Mouse (Mus musculus): ENCODE results near the gene Capza2. TPM values are rescaled to one million over a fixed set of nuclear protein-coding genes. Genes with fewer than 3 reads are reported as not detected.

Capza2 gene
- polyA plus RNA-seq (2015; fragmentation: Nextera tagmentation; extraction: Ambion mirVana) = 213 and 260 TPM in 2 replicates

DNA sequence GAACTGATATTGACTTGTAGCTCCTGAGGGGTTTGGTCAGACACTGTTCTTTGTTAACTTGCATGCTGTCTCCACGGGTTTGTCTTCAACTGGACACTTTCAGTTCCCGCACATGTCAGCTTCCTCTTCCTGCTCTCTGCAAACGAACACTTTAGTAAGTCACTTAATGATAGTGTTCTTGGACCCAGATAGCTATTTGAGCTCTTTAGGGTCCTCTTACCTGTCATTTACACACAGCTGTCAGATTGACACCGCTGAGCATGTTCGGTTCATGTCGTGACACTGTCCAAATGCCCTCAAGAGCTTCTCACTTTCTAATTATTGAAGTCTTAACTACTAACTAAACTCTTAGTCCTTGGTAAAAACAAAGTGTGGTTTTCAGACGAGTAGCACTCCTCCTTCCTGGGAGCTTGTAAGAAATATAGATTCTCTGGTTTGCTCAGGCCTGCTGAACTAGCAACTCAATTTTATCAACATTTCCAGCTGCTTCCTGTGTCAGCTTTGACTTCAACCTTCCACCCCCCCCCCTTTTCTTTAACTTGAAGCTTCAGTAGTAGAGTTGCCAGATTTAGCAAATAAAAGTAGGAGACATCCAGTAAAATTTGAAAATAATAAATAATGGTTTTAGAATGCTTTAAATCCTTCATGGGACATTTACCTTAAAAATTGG is at the start of gene Capza2:
TSS of gene Capza2 (plus strand) at position 620 of the 670 bp plus-strand sequence.
- Histone ChIP-seq H3K4me1 (ENCODE audit: control insufficient read depth, insufficient read depth, low read length) (peaks cover 16% of the 10 kb centered on the region), H3K4me3 (ENCODE audit: low read length) (peak within 1 kb of the TSS; percentile 91), H3K9ac (ENCODE audit: low read length) (peak within 1 kb of the TSS; percentile 96), H3K36me3 (ENCODE audit: control insufficient read depth, insufficient read depth) (0 out of 2 replicates have a peak, but pooled peaks cover 2% of the 10 kb centered on the region), H3K9me3 (replicated peaks; ENCODE audit: control insufficient read depth, low read length) (peaks cover 2% of the 10 kb centered on the region; the same call in 1 of the 2 replicates), H3K4me2 (ENCODE audit: low read depth, low read length) (peak within 1 kb of the TSS; percentile 68), H3K27me3 (ENCODE audit: control insufficient read depth, insufficient read depth, low read length) (no peaks in the 10 kb centered on the region), H3K27ac (ENCODE audit: low read length) (peak within 1 kb of the TSS; percentile 98)
- ATAC-seq (replicated peaks; ENCODE audit: extremely low read depth, insufficient read depth, low FRiP score) = no peak
- 36% methylated on average over 7 of the region's 7 CpGs for WGBS

DNA sequence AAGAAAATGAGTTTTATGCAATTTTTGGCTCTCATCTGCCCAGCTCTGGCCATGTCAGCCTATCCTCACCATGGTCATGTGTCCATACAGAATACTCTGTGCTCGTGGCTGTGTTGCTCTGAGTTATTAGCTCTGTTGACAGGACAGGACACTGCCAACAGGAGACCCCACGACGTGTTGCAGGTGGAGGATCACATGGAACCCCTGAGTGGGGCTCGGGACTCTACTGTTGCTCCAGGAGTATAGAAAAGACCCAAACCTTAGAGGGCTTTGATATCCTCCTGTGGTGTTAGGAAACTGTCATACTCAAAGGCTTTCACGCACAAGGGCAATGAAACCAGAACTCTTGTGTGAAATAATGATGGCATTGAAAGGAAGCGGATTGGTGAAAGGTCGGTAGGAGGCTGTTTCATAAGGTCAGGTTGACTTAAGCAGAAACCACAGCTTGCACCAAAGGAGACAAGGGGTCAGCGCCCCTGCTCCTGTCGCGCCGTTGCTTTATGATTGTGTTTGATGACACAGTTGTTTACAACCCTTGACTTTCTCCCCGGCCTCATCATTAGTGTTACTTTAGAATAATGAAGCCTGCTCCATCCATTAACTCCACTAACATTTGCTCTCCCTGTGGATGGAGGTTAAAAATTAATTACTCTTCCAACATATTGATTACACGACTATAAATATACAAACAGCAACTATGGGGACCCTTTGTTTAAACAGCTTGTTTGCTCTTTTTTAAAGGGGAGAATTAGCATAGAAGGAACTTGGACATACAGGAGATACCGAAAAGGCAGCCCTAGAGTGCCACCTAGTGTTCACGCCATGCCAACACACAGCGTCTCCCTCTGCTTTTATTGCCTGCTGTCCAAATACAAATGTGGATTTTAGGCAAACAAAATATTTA is 46.7 kb upstream of the Capza2 start:
- H3K4me1 ChIP-seq (ENCODE audit: control insufficient read depth, insufficient read depth, low read length) = no peaks in the 10 kb centered on the region
- no peak overlapping the region for H3K4me2 ChIP-seq (ENCODE audit: low read depth, low read length)
- ATAC-seq (replicated peaks; ENCODE audit: extremely low read depth, insufficient read depth, low FRiP score) = no peak
- peaks cover 12% of the 10 kb centered on the region for H3K9me3 ChIP-seq (replicated peaks; ENCODE audit: control insufficient read depth, low read length)
- WGBS = 35% methylated on average over 16 of the region's 16 CpGs
- H3K36me3 ChIP-seq (ENCODE audit: control insufficient read depth, insufficient read depth) = no peaks in the 10 kb centered on the region
- no peak overlapping the region for H3K27ac ChIP-seq (ENCODE audit: low read length)
- H3K4me3 ChIP-seq (ENCODE audit: low read length) = no peak overlapping the region
- H3K9ac ChIP-seq (ENCODE audit: low read length) = no peak overlapping the region
- no peaks in the 10 kb centered on the region for H3K27me3 ChIP-seq (ENCODE audit: control insufficient read depth, insufficient read depth, low read length)

DNA sequence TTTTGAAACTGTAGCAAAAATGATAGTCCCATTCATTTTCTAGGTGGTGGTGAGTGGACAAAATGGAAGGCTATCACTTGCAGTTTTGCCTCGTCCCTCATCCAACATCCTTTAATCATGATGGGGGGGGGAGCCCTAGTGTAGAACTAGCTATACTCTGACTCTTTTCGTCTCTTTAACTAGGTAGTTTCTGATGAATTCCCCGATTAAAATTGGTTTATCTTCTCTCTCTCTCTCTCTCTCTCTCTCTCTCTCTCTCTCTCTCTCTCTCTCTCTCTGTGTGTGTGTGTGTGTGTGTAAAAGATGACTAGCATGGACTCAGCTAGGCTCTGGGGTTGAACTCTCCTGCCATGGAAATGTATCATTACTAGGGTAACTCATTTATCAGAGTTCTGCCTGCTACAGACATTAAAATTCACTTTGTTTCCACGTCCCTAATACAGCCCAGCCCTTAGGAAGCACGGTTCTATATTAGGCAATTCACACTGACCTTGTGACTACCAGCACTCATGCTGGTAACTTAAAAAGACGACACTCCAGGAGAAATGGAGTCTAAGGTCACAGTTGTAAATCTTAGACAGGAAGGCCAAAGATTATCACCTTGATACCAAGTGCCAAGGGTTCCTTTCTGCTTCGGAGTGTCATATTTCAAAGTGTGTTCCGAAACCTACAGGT is 45.9 kb upstream of the Capza2 start:
- H3K27me3 ChIP-seq (ENCODE audit: control insufficient read depth, insufficient read depth, low read length) = no peaks in the 10 kb centered on the region
- 44% methylated on average over 8 of the region's 8 CpGs for WGBS
- H3K9ac ChIP-seq (ENCODE audit: low read length) = no peak overlapping the region
- no peak overlapping the region for H3K4me2 ChIP-seq (ENCODE audit: low read depth, low read length)
- no peak for ATAC-seq (replicated peaks; ENCODE audit: extremely low read depth, insufficient read depth, low FRiP score)
- no peak overlapping the region for H3K27ac ChIP-seq (ENCODE audit: low read length)
- no peaks in the 10 kb centered on the region for H3K4me1 ChIP-seq (ENCODE audit: control insufficient read depth, insufficient read depth, low read length)
- no peak overlapping the region for H3K4me3 ChIP-seq (ENCODE audit: low read length)
- no peaks in the 10 kb centered on the region for H3K36me3 ChIP-seq (ENCODE audit: control insufficient read depth, insufficient read depth)
- H3K9me3 ChIP-seq (replicated peaks; ENCODE audit: control insufficient read depth, low read length) = peaks cover 12% of the 10 kb centered on the region

DNA sequence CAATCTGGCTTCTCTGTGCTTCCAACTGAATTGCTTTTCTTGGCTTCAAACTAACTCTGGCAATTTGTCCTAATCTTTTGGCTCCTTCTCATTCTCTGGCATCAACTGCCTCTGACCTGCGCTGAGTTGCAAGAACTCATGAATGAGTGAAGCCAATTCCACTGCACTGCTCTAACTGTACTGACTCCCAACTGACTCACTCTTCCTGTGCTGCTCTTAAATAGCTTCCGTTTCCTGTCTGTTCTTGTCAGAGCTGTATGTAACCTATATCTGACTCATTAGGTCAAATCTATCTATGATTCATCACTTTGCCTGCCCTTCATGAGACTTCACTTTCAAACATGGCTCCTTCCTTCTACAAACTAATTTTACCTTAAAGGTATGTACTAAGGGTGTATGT is 42.1 kb upstream of the Capza2 start:
- H3K4me3 ChIP-seq (ENCODE audit: low read length) = no peak overlapping the region
- H3K9ac ChIP-seq (ENCODE audit: low read length) = no peak overlapping the region
- ATAC-seq (replicated peaks; ENCODE audit: extremely low read depth, insufficient read depth, low FRiP score) = no peak
- H3K4me1 ChIP-seq (ENCODE audit: control insufficient read depth, insufficient read depth, low read length) = no peaks in the 10 kb centered on the region
- H3K9me3 ChIP-seq (replicated peaks; ENCODE audit: control insufficient read depth, low read length) = peaks cover 12% of the 10 kb centered on the region
- H3K4me2 ChIP-seq (ENCODE audit: low read depth, low read length) = no peak overlapping the region
- H3K36me3 ChIP-seq (ENCODE audit: control insufficient read depth, insufficient read depth) = no peaks in the 10 kb centered on the region
- WGBS = 76% methylated on average over 2 of the region's 2 CpGs
- H3K27me3 ChIP-seq (ENCODE audit: control insufficient read depth, insufficient read depth, low read length) = no peaks in the 10 kb centered on the region
- no peak overlapping the region for H3K27ac ChIP-seq (ENCODE audit: low read length)

DNA sequence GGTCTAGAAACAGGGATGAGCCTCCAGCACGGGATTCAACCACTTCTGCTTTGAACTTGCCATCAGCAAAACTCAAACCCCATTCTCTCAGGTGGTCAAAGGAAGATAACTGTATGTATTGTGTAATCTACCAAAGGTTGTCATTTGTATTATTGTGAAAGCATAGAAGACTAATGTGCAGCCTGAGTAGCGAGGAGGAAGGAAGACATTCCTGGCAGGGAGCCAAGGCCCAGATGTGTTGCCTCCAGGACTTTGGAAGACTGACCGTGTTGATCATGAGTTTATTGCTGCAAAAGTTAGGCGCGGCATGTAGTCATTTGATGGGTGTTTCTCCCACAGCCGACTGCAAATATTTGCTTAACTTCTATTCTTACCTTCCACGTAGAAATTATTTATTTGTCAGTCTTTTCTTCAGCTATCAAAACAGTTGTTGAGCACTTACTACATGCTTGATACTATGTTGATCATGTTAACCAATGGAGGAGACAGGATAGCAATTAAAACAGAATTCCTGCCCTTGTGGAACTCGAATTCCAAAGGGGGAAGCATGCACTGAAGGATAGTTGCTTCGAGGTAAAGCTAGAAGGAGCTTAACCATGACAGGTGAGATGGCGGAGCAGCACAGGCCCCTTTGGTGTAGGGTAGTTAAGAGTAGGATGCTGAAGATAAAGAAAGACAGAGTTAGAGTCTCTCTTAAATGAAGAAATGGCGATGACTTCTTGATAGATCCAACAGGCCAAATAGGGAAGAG is 40.1 kb upstream of the Capza2 start:
- no peak for ATAC-seq (replicated peaks; ENCODE audit: extremely low read depth, insufficient read depth, low FRiP score)
- Histone ChIP-seq H3K4me3 (ENCODE audit: low read length) (no peak overlapping the region), H3K27ac (ENCODE audit: low read length) (no peak overlapping the region), H3K4me2 (ENCODE audit: low read depth, low read length) (no peak overlapping the region), H3K4me1 (ENCODE audit: control insufficient read depth, insufficient read depth, low read length) (no peaks in the 10 kb centered on the region), H3K9me3 (replicated peaks; ENCODE audit: control insufficient read depth, low read length) (peaks cover 12% of the 10 kb centered on the region), H3K27me3 (ENCODE audit: control insufficient read depth, insufficient read depth, low read length) (no peaks in the 10 kb centered on the region), H3K36me3 (ENCODE audit: control insufficient read depth, insufficient read depth) (no peaks in the 10 kb centered on the region), H3K9ac (ENCODE audit: low read length) (no peak overlapping the region)
- WGBS = 72% methylated on average over 11 of the region's 11 CpGs

- 82% methylated on average over 5 of the region's 5 CpGs for WGBS
- Histone ChIP-seq H3K36me3 (ENCODE audit: control insufficient read depth, insufficient read depth) (no peaks in the 10 kb centered on the region), H3K27ac (ENCODE audit: low read length) (no peak overlapping the region)
Observed at GRCm38 (mm10) chr6:17599373-17599772, 36.7 kb upstream of the Capza2 start.

DNA sequence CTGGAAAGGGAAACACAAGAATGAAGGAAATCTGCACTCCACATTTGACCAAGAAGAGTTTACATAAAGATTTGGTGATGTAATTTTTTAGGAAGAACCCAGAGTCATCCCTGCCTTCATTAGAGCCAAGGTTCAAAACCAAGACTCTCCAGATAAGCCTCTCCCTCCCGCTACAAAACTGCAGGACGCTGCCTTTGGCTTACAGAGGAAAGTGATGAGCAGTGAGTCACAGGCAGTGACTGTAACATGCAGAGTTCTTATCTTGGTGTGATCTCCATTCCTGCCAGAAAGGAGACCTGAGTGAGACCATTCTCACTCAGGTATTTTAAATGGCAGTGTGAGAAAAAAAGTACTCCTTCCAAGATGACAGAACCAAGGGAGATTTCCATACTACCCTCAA is 34.5 kb upstream of the Capza2 start:
- Histone ChIP-seq H3K27me3 (ENCODE audit: control insufficient read depth, insufficient read depth, low read length) (no peaks in the 10 kb centered on the region), H3K4me1 (ENCODE audit: control insufficient read depth, insufficient read depth, low read length) (no peaks in the 10 kb centered on the region), H3K27ac (ENCODE audit: low read length) (no peak overlapping the region), H3K4me3 (ENCODE audit: low read length) (no peak overlapping the region), H3K9me3 (replicated peaks; ENCODE audit: control insufficient read depth, low read length) (no peaks in the 10 kb centered on the region), H3K36me3 (ENCODE audit: control insufficient read depth, insufficient read depth) (no peaks in the 10 kb centered on the region), H3K9ac (ENCODE audit: low read length) (no peak overlapping the region), H3K4me2 (ENCODE audit: low read depth, low read length) (no peak overlapping the region)
- no peak for ATAC-seq (replicated peaks; ENCODE audit: extremely low read depth, insufficient read depth, low FRiP score)
- WGBS = 26% methylated on average over 2 of the region's 2 CpGs

More at GRCm38 (mm10) chr6:17599373-17599772, 36.7 kb upstream of the Capza2 start:
- H3K27me3 ChIP-seq (ENCODE audit: control insufficient read depth, insufficient read depth, low read length) = no peaks in the 10 kb centered on the region
- no peaks in the 10 kb centered on the region for H3K9me3 ChIP-seq (replicated peaks; ENCODE audit: control insufficient read depth, low read length)
- ATAC-seq (replicated peaks; ENCODE audit: extremely low read depth, insufficient read depth, low FRiP score) = no peak
- H3K4me2 ChIP-seq (ENCODE audit: low read depth, low read length) = no peak overlapping the region
- H3K4me1 ChIP-seq (ENCODE audit: control insufficient read depth, insufficient read depth, low read length) = no peaks in the 10 kb centered on the region
- no peak overlapping the region for H3K9ac ChIP-seq (ENCODE audit: low read length)
- H3K4me3 ChIP-seq (ENCODE audit: low read length) = no peak overlapping the region

- ATAC-seq (replicated peaks; ENCODE audit: extremely low read depth, insufficient read depth, low FRiP score) = no peak
- no peak overlapping the region for H3K27ac ChIP-seq (ENCODE audit: low read length)
- 70% methylated on average over 1 of the region's 1 CpGs for WGBS
Observed at GRCm38 (mm10) chr6:17606915-17607314, 29.1 kb upstream of the Capza2 start.

More at GRCm38 (mm10) chr6:17606915-17607314, 29.1 kb upstream of the Capza2 start:
- no peaks in the 10 kb centered on the region for H3K36me3 ChIP-seq (ENCODE audit: control insufficient read depth, insufficient read depth)
- no peak overlapping the region for H3K4me2 ChIP-seq (ENCODE audit: low read depth, low read length)
- no peaks in the 10 kb centered on the region for H3K27me3 ChIP-seq (ENCODE audit: control insufficient read depth, insufficient read depth, low read length)
- no peak overlapping the region for H3K4me3 ChIP-seq (ENCODE audit: low read length)
- no peaks in the 10 kb centered on the region for H3K4me1 ChIP-seq (ENCODE audit: control insufficient read depth, insufficient read depth, low read length)
- no peaks in the 10 kb centered on the region for H3K9me3 ChIP-seq (replicated peaks; ENCODE audit: control insufficient read depth, low read length)
- no peak overlapping the region for H3K9ac ChIP-seq (ENCODE audit: low read length)
